Mouse (Mus musculus) erythroblast, embryonic 14.5 days (primary cell): ENCODE results near the gene Lemd2. TPM values are rescaled to one million over a fixed set of nuclear protein-coding genes. Genes with fewer than 3 reads are reported as not detected.

Experiments
- H3K27me3 ChIP-seq: 2 replicates; pipeline ENCODE4 v1.6.1; 2012; ENCODE audit warnings: inconsistent platforms; ENCODE audit not compliant: control insufficient read depth
- H3K36me3 ChIP-seq: 2 replicates; pipeline ENCODE4 v1.6.1; 2012; ENCODE audit warnings: mild to moderate bottlenecking, inconsistent platforms; ENCODE audit not compliant: control insufficient read depth
- H3K4me1 ChIP-seq: 2 replicates; pipeline ENCODE4 v1.6.1; 2012; ENCODE audit warnings: inconsistent platforms; ENCODE audit not compliant: control insufficient read depth
- H3K4me3 ChIP-seq: replicated peaks from 2 replicates; pipeline ENCODE3; 2012; ENCODE audit warnings: moderate library complexity, mild to moderate bottlenecking, inconsistent platforms
- H3K9me3 ChIP-seq: 2 replicates; pipeline ENCODE4 v1.6.1; 2012; ENCODE audit warnings: low read length, inconsistent platforms, mixed read lengths; ENCODE audit not compliant: control insufficient read depth
- GATA1 ChIP-seq: IDR thresholded peaks from 2 replicates; pipeline ENCODE4 v1.6.1; 2012; ENCODE audit warnings: low read length, inconsistent platforms, mixed read lengths
- TAL1 ChIP-seq: IDR thresholded peaks from 3 replicates; pipeline ENCODE4 v1.6.1; 2012; ENCODE audit warnings: low read length, inconsistent platforms, mixed read lengths
- polyA plus RNA-seq: library from polyadenylated mRNA; stranded (reverse); fragments of >175 nt; gene quantifications from 2 replicates; pipeline ENCODE4 v1.2.3, GENCODE M21; 2012

Gene Lemd2
- polyA plus RNA-seq, 1 experiment, result 6.5 TPM

GRCm38 (mm10) chr17:27182401-27182800, 21.9 kb downstream of the Lemd2 start:
- H3K36me3 ChIP-seq, result peaks cover 4% of the 10 kb centered on the region; the same call in 1 of the 2 replicates
- no peak for TF ChIP-seq TAL1
- TF ChIP-seq GATA1, result no peak
- H3K4me3 ChIP-seq, result no peak overlapping the region
- H3K27me3 ChIP-seq, result peaks cover 4% of the 10 kb centered on the region; the same call in 1 of the 2 replicates
- H3K4me1 ChIP-seq, result peaks cover 74% of the 10 kb centered on the region
- peaks cover 19% of the 10 kb centered on the region for H3K9me3 ChIP-seq

- Histone ChIP-seq H3K36me3 (peaks cover 4% of the 10 kb centered on the region; the same call in 1 of the 2 replicates), H3K9me3 (peaks cover 19% of the 10 kb centered on the region), H3K27me3 (no peaks in the 10 kb centered on the region; the same call in 1 of the 2 replicates), H3K4me1 (peaks cover 70% of the 10 kb centered on the region), H3K4me3 (no peak overlapping the region)
- TF ChIP-seq GATA1 (no peak), TAL1 (no peak)
Measured at GRCm38 (mm10) chr17:27181666-27182065, 22.6 kb downstream of the Lemd2 start.

- Histone ChIP-seq H3K4me1 (peaks cover 62% of the 10 kb centered on the region), H3K27me3 (no peaks in the 10 kb centered on the region; the same call in 1 of the 2 replicates), H3K4me3 (no peak overlapping the region), H3K9me3 (peaks cover 19% of the 10 kb centered on the region), H3K36me3 (peaks cover 4% of the 10 kb centered on the region; the same call in 1 of the 2 replicates)
- TF ChIP-seq GATA1 (no peak), TAL1 (no peak)
Measured at GRCm38 (mm10) chr17:27179681-27180280, 24.5 kb downstream of the Lemd2 start.

GRCm38 (mm10) chr17:27178427-27179177, 25.7 kb downstream of the Lemd2 start:
- Histone ChIP-seq H3K36me3 (peaks cover 4% of the 10 kb centered on the region; the same call in 1 of the 2 replicates), H3K9me3 (peaks cover 19% of the 10 kb centered on the region), H3K4me1 (peaks cover 51% of the 10 kb centered on the region), H3K4me3 (no peak overlapping the region), H3K27me3 (no peaks in the 10 kb centered on the region; the same call in 1 of the 2 replicates)
- TF ChIP-seq TAL1 (no peak), GATA1 (no peak)

- peaks cover 46% of the 10 kb centered on the region for H3K4me1 ChIP-seq
- no peak for TF ChIP-seq TAL1
- TF ChIP-seq GATA1, result no peak
- peaks cover 4% of the 10 kb centered on the region; the same call in 1 of the 2 replicates for H3K36me3 ChIP-seq
- H3K27me3 ChIP-seq, result no peaks in the 10 kb centered on the region; the same call in 1 of the 2 replicates
- H3K4me3 ChIP-seq, result no peak overlapping the region
- peaks cover 19% of the 10 kb centered on the region for H3K9me3 ChIP-seq
Measured at GRCm38 (mm10) chr17:27178019-27178418, 26.2 kb downstream of the Lemd2 start.

- Histone ChIP-seq H3K27me3 (no peaks in the 10 kb centered on the region; the same call in 1 of the 2 replicates), H3K4me3 (no peak overlapping the region), H3K9me3 (peaks cover 19% of the 10 kb centered on the region), H3K4me1 (peaks cover 34% of the 10 kb centered on the region), H3K36me3 (peaks cover 4% of the 10 kb centered on the region; the same call in 1 of the 2 replicates)
- TF ChIP-seq GATA1, result no peak
- no peak for TF ChIP-seq TAL1
Measured at GRCm38 (mm10) chr17:27176754-27177153, 27.5 kb downstream of the Lemd2 start.

- TF ChIP-seq TAL1, result no peak
- TF ChIP-seq GATA1, result no peak
- Histone ChIP-seq H3K4me3 (no peak overlapping the region), H3K9me3 (peaks cover 19% of the 10 kb centered on the region), H3K36me3 (peaks cover 4% of the 10 kb centered on the region; the same call in 1 of the 2 replicates), H3K27me3 (no peaks in the 10 kb centered on the region; the same call in 1 of the 2 replicates), H3K4me1 (peaks cover 30% of the 10 kb centered on the region)
Measured at GRCm38 (mm10) chr17:27176287-27176686, 28.0 kb downstream of the Lemd2 start.

GRCm38 (mm10) chr17:27175196-27175874, 28.9 kb downstream of the Lemd2 start:
- TF ChIP-seq TAL1 (no peak), GATA1 (no peak)
- H3K27me3 ChIP-seq, result no peaks in the 10 kb centered on the region; the same call in 1 of the 2 replicates
- peaks cover 4% of the 10 kb centered on the region; the same call in 1 of the 2 replicates for H3K36me3 ChIP-seq
- no peak overlapping the region for H3K4me3 ChIP-seq
- H3K4me1 ChIP-seq, result peaks cover 25% of the 10 kb centered on the region
- peaks cover 19% of the 10 kb centered on the region for H3K9me3 ChIP-seq

GRCm38 (mm10) chr17:27173715-27174114, 30.6 kb downstream of the Lemd2 start:
- H3K9me3 ChIP-seq, result peaks cover 8% of the 10 kb centered on the region
- TF ChIP-seq GATA1 (no peak), TAL1 (no peak)
- no peak overlapping the region for H3K4me3 ChIP-seq
- H3K36me3 ChIP-seq, result peaks cover 2% of the 10 kb centered on the region; the same call in 1 of the 2 replicates
- H3K4me1 ChIP-seq, result peaks cover 13% of the 10 kb centered on the region
- no peaks in the 10 kb centered on the region; the same call in 1 of the 2 replicates for H3K27me3 ChIP-seq
